ENCODE assay signal across 20 mouse cellular contexts in the genomic region with DNA sequence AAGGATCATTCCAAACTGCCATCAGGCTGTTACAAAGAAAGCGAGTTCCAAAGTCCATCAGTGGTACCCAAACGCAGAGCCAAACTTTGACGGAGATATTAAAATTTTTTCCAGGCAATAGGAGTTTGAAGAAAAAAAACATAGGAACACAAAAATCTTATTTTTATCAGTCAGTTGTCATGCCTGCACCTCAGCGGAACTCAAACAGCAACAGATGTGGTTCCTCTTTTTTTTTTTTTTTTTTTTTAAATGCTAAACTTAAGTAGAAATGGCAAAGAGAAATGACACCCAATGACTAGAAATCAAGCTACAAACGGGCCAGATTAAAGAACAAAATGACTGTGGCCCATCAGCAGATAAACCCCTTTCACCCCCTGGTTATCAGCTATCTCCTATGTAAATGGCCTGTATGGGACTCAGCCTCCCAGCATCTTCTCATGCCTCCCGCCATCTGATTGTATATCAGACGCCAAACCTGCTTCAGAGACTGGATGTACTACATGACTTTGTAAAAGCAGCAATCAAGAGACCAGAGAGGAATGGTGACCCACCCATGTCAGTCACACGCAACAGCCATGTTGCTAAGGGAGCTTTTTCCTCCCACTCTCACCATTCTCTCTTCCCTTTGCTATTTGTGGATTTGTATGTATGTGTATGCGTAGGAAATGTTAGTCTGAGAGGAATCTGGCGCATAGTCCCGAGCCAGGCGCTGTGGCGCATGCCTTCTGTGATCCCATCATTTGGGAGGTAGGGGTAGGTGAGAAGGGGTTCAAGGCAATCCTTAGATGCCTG. TPM values are rescaled to one million over a fixed set of nuclear protein-coding genes. Genes with fewer than 3 reads are reported as not detected.
"Had no signal": no experiment of that assay in that cellular context is flagged by ENCODE, and none has a peak within 500 bp of the region (broad histone marks: within the 10 kb centered on the region; RNA-seq: fewer than 3 reads in every experiment).

No protein-coding gene starts in this region.

- H3K4me3 ChIP-seq: liver, embryonic 15.5 days; lung, embryonic 15.5 days; megakaryocyte, embryonic 14.5 days; midbrain, embryonic 12.5 days; myocyte; neural tube, embryonic 12.5 days; stomach, embryonic 15.5 days had no signal

- DNase-seq: liver, postnatal 0 days; lung, adult 2 months; lung, postnatal 14 days; lung, postnatal 36 days; midbrain, embryonic 14.5 days; thymus, adult 2 months; thymus, postnatal 25 days; thymus, postnatal 4 days had no signal

- H3K4me1 ChIP-seq: liver, embryonic 15.5 days; lung, embryonic 15.5 days; megakaryocyte, embryonic 14.5 days; midbrain, embryonic 12.5 days; neural tube, embryonic 12.5 days; stomach, embryonic 15.5 days had no signal

- H3K9me3 ChIP-seq: liver, embryonic 15.5 days; lung, embryonic 15.5 days; megakaryocyte, embryonic 14.5 days; midbrain, embryonic 12.5 days; neural tube, embryonic 12.5 days; stomach, embryonic 15.5 days had no signal

- H3K9ac ChIP-seq: liver, embryonic 15.5 days; liver, postnatal 0 days; lung, embryonic 15.5 days; midbrain, embryonic 12.5 days; neural tube, embryonic 12.5 days; stomach, embryonic 15.5 days had no signal

- ATAC-seq: liver, postnatal 0 days; lung, postnatal 0 days; midbrain, embryonic 16.5 days had no signal

- H3K27ac ChIP-seq: liver, embryonic 15.5 days; lung, embryonic 15.5 days; macrophage; midbrain, embryonic 12.5 days; neural tube, embryonic 12.5 days; stomach, embryonic 15.5 days; stomach, postnatal 0 days had no signal

- H3K27me3 ChIP-seq: liver, embryonic 15.5 days; lung, embryonic 15.5 days; megakaryocyte, embryonic 14.5 days; midbrain, embryonic 12.5 days; neural tube, embryonic 12.5 days; stomach, embryonic 15.5 days had no signal

- H3K4me2 ChIP-seq: liver, embryonic 15.5 days; lung, embryonic 15.5 days; midbrain, embryonic 12.5 days; neural tube, embryonic 12.5 days; stomach, embryonic 15.5 days had no signal

- H3K36me3 ChIP-seq: liver, embryonic 15.5 days; lung, embryonic 15.5 days; midbrain, embryonic 12.5 days; neural tube, embryonic 12.5 days; stomach, embryonic 15.5 days had no signal

RNA-seq across cellular contexts. Expression of a gene that starts 8.2 kb away (rescaled TPM):
- total RNA-seq: megakaryocyte progenitor cell, adult 5-6 weeks had no signal
- polyA plus RNA-seq: macrophage had no signal
